Comparison of ENCODE assay signal across 27 mouse cellular contexts in genomic region chr17:89064327-89065095, GRCm38 (mm10).
DNase-seq lines count a peak whose midpoint lies in the region; ATAC-seq and TF ChIP-seq lines count a peak whose summit lies in the region.
"Had no signal": no experiment of that assay in that cellular context is flagged by ENCODE, and none has a peak within 500 bp of the region (broad histone marks: within the 10 kb centered on the region; RNA-seq: fewer than 3 reads in every experiment).

No protein-coding gene starts in this region.

- TF ChIP-seq EP300 in MEL (IDR thresholded peaks at IDR 0.05; ENCODE audit: low read depth in 1 of 2, low read length in 2 of 2) = no peak

- no peaks in the 10 kb centered on the region for H3K36me3 ChIP-seq in MEL (ENCODE audit: control insufficient read depth in 1 of 2, insufficient read depth in 2 of 2, low read length in 2 of 2)
- H3K36me3 ChIP-seq: embryonic facial prominence, embryonic 13.5 days; heart, embryonic 15.5 days; hindbrain, embryonic 13.5 days; limb, embryonic 13.5 days; lung, embryonic 15.5 days; midbrain, embryonic 13.5 days; neural tube, embryonic 13.5 days had no signal

- no peaks in the 10 kb centered on the region for H3K4me1 ChIP-seq in MEL (ENCODE audit: control insufficient read depth in 1 of 2, insufficient read depth in 2 of 2, low read length in 2 of 2)
- H3K4me1 ChIP-seq: embryonic facial prominence, embryonic 13.5 days; heart, embryonic 15.5 days; hindbrain, embryonic 13.5 days; lung, embryonic 15.5 days had no signal

- TF ChIP-seq POLR2A in MEL (IDR thresholded peaks at IDR 0.05; ENCODE audit: control insufficient read depth in 1 of 2, insufficient read depth in 1 of 2, low read depth in 1 of 2, low read length in 2 of 2, poor library complexity in 1 of 2) = no peak

- DNase-seq in frontal cortex, postnatal 25 days (ENCODE audit: low spot score in 2 of 2) = no peak
- peak; percentile 6 for DNase-seq in MEL (ENCODE audit: low read depth, low spot score)
- DNase-seq in lung, postnatal 10 days = no peak
- DNase-seq in gastrocnemius, postnatal 14 days = no peak
- DNase-seq: adrenal gland, postnatal 10 days; cerebellum, adult 11-12 months; cerebellum, adult 9-11 months; heart, postnatal 36 days; kidney, adult 9 months; kidney, postnatal 10 days; lung, postnatal 36 days; right cerebral cortex, postnatal 25 days; spleen, adult 18-20 months; thymus, postnatal 14 days had no signal

- no peak for TF ChIP-seq RAD21 in MEL (IDR thresholded peaks at IDR 0.05; ENCODE audit: low read depth, low read length)

- intact Hi-C loops in gastrocnemius, postnatal 14 days (cut with DNase I; ENCODE audit: low total_unique reads) = no loop called here

- H3K27me3 ChIP-seq in MEL (ENCODE audit: control insufficient read depth in 1 of 2, insufficient read depth in 2 of 2, low read length in 2 of 2) = no peaks in the 10 kb centered on the region
- H3K27me3 ChIP-seq: embryonic facial prominence, embryonic 13.5 days; heart, embryonic 15.5 days; hindbrain, embryonic 13.5 days; limb, embryonic 13.5 days; lung, embryonic 15.5 days; midbrain, embryonic 13.5 days; neural tube, embryonic 13.5 days; Patski had no signal

- no peak overlapping the region for H3K4me3 ChIP-seq in MEL (ENCODE audit: control insufficient read depth in 1 of 2, insufficient read depth in 1 of 2, low read depth in 2 of 2, low read length in 2 of 2)
- H3K4me3 ChIP-seq: embryonic facial prominence, embryonic 13.5 days; heart, embryonic 15.5 days; hindbrain, embryonic 13.5 days; limb, embryonic 13.5 days; lung, embryonic 15.5 days; midbrain, embryonic 13.5 days; neural tube, embryonic 13.5 days had no signal

- H3K9me3 ChIP-seq in MEL (replicated peaks; ENCODE audit: insufficient read depth, low read length) = no peaks in the 10 kb centered on the region
- H3K9me3 ChIP-seq: embryonic facial prominence, embryonic 13.5 days; heart, embryonic 15.5 days; hindbrain, embryonic 13.5 days; limb, embryonic 13.5 days; lung, embryonic 15.5 days; midbrain, embryonic 13.5 days; neural tube, embryonic 13.5 days had no signal

- H3K79me2 ChIP-seq in MEL (ENCODE audit: control insufficient read depth, insufficient read depth, low read length, poor library complexity) = no peaks in the 10 kb centered on the region

- no peak for TF ChIP-seq CTCF in MEL (IDR thresholded peaks at IDR 0.05 in 2 of 3, conservative IDR thresholded peaks at IDR 0.05 in 1 of 3; ENCODE audit: control insufficient read depth in 1 of 3, insufficient read depth in 1 of 3, low read depth in 2 of 3, low read length in 3 of 3, poor library complexity in 1 of 3, severe bottlenecking in 1 of 3)

- H3K9ac ChIP-seq in MEL (ENCODE audit: control insufficient read depth, low read depth, low read length, poor library complexity, severe bottlenecking) = no peak overlapping the region
- H3K9ac ChIP-seq: embryonic facial prominence, embryonic 13.5 days; heart, embryonic 15.5 days; hindbrain, embryonic 13.5 days; limb, embryonic 13.5 days; lung, embryonic 15.5 days; midbrain, embryonic 13.5 days; neural tube, embryonic 13.5 days had no signal

- peak; percentile 67 for ATAC-seq in frontal cortex, adult (ENCODE audit: low TSS enrichment)
- peak; percentile 66 for ATAC-seq in common myeloid progenitor, adult 5-6 weeks (replicated peaks; ENCODE audit: low read depth, poor library complexity, severe bottlenecking)
- peak; percentile 73 for ATAC-seq in megakaryocyte, adult 5-6 weeks (ENCODE audit: poor library complexity, severe bottlenecking)
- ATAC-seq: CD4-positive, CD25-positive, alpha-beta regulatory T cell, adult 4 months; intestine, postnatal 0 days; midbrain, embryonic 13.5 days; Patski had no signal

- H3K27ac ChIP-seq in MEL (ENCODE audit: control insufficient read depth, low read depth, low read length) = no peak overlapping the region
- H3K27ac ChIP-seq: embryonic facial prominence, embryonic 13.5 days; heart, embryonic 15.5 days; hindbrain, embryonic 13.5 days; limb, embryonic 13.5 days; lung, embryonic 15.5 days; midbrain, embryonic 13.5 days; neural tube, embryonic 13.5 days had no signal

TF ChIP-seq in MEL, 35 proteins besides CTCF, POLR2A, EP300 and RAD21:
- TF ChIP-seq POLR2AphosphoS5 (IDR thresholded peaks at IDR 0.05; ENCODE audit: borderline replicate concordance, low read depth, low read length) (no peak), RCOR1 (IDR thresholded peaks at IDR 0.05; ENCODE audit: low read depth, low read length) (no peak), TBP (IDR thresholded peaks at IDR 0.05; ENCODE audit: low read depth, low read length) (no peak), MAX (IDR thresholded peaks at IDR 0.05; ENCODE audit: low read length) (no peak), ELF1 (IDR thresholded peaks at IDR 0.05; ENCODE audit: low read depth, low read length) (no peak), USF1 (IDR thresholded peaks at IDR 0.05; ENCODE audit: low read depth, low read length) (no peak), GABPA (IDR thresholded peaks at IDR 0.05; ENCODE audit: low read depth, low read length) (no peak), MYB (IDR thresholded peaks at IDR 0.05; ENCODE audit: low read depth, low read length) (no peak), TAL1 (IDR thresholded peaks at IDR 0.05; ENCODE audit: low read length) (no peak), KAT2A (conservative IDR thresholded peaks at IDR 0.05; ENCODE audit: low read depth, low read length) (no peak), E2F4 (IDR thresholded peaks at IDR 0.05; ENCODE audit: borderline replicate concordance, low read depth, low read length) (no peak), MAFK (IDR thresholded peaks at IDR 0.05; ENCODE audit: borderline replicate concordance, low read depth, low read length) (no peak), MEF2A (IDR thresholded peaks at IDR 0.05; ENCODE audit: extremely low read depth, insufficient replicate concordance, low read depth, low read length, poor library complexity, severe bottlenecking) (no peak), CHD1 (IDR thresholded peaks at IDR 0.05; ENCODE audit: low read depth, low read length) (no peak), NRF1 (IDR thresholded peaks at IDR 0.05; ENCODE audit: insufficient read depth, low read depth, low read length, poor library complexity, severe bottlenecking) (no peak), CHD2 (IDR thresholded peaks at IDR 0.05; ENCODE audit: low read length) (no peak), ZMIZ1 (IDR thresholded peaks at IDR 0.05; ENCODE audit: low read depth, low read length) (no peak)
